Mouse (Mus musculus) forebrain, embryonic 14.5 days (tissue): ENCODE data around the gene Itgb6. TPM values are rescaled to one million over a fixed set of nuclear protein-coding genes. Genes with fewer than 3 reads are reported as not detected.

Experiments used
- ATAC-seq: fragments of 200-750 bp; cut with Nextera tagmentation; 2 replicates; pipeline ENCODE4 v1.8.0; 2017; ENCODE audit warnings: mild to moderate bottlenecking, moderate library complexity
- DNase-seq: peaks from one replicate; pipeline ENCODE4 v3.0.0-alpha.2; 2015; ENCODE audit warnings: low spot score
- H3K27ac ChIP-seq: fragments of 300-500 bp; sonication (generic); 2 replicates; pipeline ENCODE4 v1.5.1; 2014; ENCODE audit warnings: low read depth, mild to moderate bottlenecking, control low read depth, low read length, moderate library complexity
- H3K27me3 ChIP-seq: fragments of 300-500 bp; sonication (generic); replicated peaks from 2 replicates; pipeline ENCODE4 v1.6.1; 2014; ENCODE audit warnings: low read length, control low read depth, mixed read lengths; ENCODE audit not compliant: control insufficient read depth, insufficient read depth
- H3K36me3 ChIP-seq: fragments of 300-500 bp; sonication (generic); 2 replicates; pipeline ENCODE4 v1.6.1; 2014; ENCODE audit warnings: low read length, control low read depth; ENCODE audit not compliant: control insufficient read depth, insufficient read depth
- H3K4me1 ChIP-seq: fragments of 300-500 bp; sonication (generic); 2 replicates; pipeline ENCODE4 v1.6.1; 2014; ENCODE audit warnings: antibody characterized with exemption, low read length, control low read depth; ENCODE audit not compliant: control insufficient read depth, insufficient read depth
- H3K4me2 ChIP-seq: fragments of 300-500 bp; sonication (generic); 2 replicates; pipeline ENCODE4 v1.6.1; 2014; ENCODE audit warnings: mild to moderate bottlenecking, control low read depth, low read length
- H3K4me3 ChIP-seq: fragments of 300-500 bp; sonication (generic); 2 replicates; pipeline ENCODE4 v1.5.1; 2014; ENCODE audit warnings: low read depth, low read length, control low read depth
- H3K9ac ChIP-seq: fragments of 300-500 bp; sonication (generic); 2 replicates; pipeline ENCODE4 v1.6.1; 2014; ENCODE audit warnings: mild to moderate bottlenecking, low read length, control low read depth, moderate library complexity
- H3K9me3 ChIP-seq: fragments of 300-500 bp; sonication (generic); replicated peaks from 2 replicates; pipeline ENCODE4 v1.6.1; 2016; ENCODE audit warnings: low read length, control low read depth, mixed read lengths; ENCODE audit not compliant: control insufficient read depth
- WGBS: fragments of 180-500 bp; shearing (Covaris S2); extraction: QIAGEN DNeasy Blood & Tissue Kit; methylation state at CpG from one replicate; pipeline ENCODE4 v1.1.7; 2014; 5-methylcytosine and 5-hydroxymethylcytosine counted together
- polyA plus RNA-seq: library from polyadenylated mRNA; unstranded; fragments of >200 nt; fragmentation: Nextera tagmentation; extraction: Ambion mirVana; gene quantifications from 2 replicates; pipeline ENCODE4 v1.2.1, GENCODE M21; 2014

The Itgb6 gene
- polyA plus RNA-seq, 1 experiment from 2014 or later, result 0.09 TPM

GRCm38 (mm10) chr2:60696559-60696958 is 25.9 kb downstream of the Itgb6 start:
- H3K36me3 ChIP-seq, result no peaks in the 10 kb centered on the region
- H3K27ac ChIP-seq, result no peak overlapping the region
- H3K4me2 ChIP-seq, result no peak overlapping the region
- DNase-seq (no peak), ATAC-seq (no peak)
- no peak overlapping the region for H3K9ac ChIP-seq
- no peaks in the 10 kb centered on the region for H3K9me3 ChIP-seq
- H3K27me3 ChIP-seq, result no peaks in the 10 kb centered on the region
- no peak overlapping the region for H3K4me3 ChIP-seq
- H3K4me1 ChIP-seq, result no peaks in the 10 kb centered on the region
- 91% methylated on average over 6 of the region's 6 CpGs for WGBS

DNA sequence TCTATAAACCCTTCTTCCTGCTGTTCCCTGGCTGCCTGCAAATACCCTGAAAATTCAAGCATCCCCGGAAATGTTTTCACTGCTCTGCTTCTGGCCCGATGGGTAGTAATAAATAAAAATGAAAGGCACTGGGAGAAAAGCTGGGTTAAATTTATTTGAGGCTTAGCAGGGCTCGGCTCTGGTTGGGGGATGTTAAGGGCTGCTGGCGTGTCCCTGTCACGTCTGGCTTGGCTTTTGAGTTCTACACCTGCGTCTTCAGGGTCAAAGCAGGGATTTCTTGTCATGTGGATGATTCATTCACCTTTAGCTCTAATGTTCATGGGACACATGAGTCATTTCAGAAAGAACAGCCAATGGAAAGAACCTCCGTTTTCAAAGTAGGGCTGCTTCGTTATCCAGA is 26.7 kb downstream of the Itgb6 start:
- no peak overlapping the region for H3K27ac ChIP-seq
- H3K36me3 ChIP-seq, result no peaks in the 10 kb centered on the region
- H3K9me3 ChIP-seq, result no peaks in the 10 kb centered on the region
- H3K27me3 ChIP-seq, result no peaks in the 10 kb centered on the region
- 81% methylated on average over 8 of the region's 8 CpGs for WGBS
- H3K9ac ChIP-seq, result no peak overlapping the region
- ATAC-seq, result no peak
- H3K4me3 ChIP-seq, result no peak overlapping the region
- H3K4me1 ChIP-seq, result no peaks in the 10 kb centered on the region
- DNase-seq, result no peak
- H3K4me2 ChIP-seq, result no peak overlapping the region

- Histone ChIP-seq H3K4me3 (no peak overlapping the region), H3K9ac (no peak overlapping the region), H3K36me3 (no peaks in the 10 kb centered on the region), H3K27ac (no peak overlapping the region), H3K4me1 (no peaks in the 10 kb centered on the region), H3K27me3 (no peaks in the 10 kb centered on the region), H3K9me3 (no peaks in the 10 kb centered on the region), H3K4me2 (no peak overlapping the region)
- WGBS, result 89% methylated on average over 8 of the region's 8 CpGs
- DNase-seq (no peak), ATAC-seq (no peak)
These were observed 27.9 kb downstream of the Itgb6 start for GRCm38 (mm10) chr2:60694563-60694962.

DNA sequence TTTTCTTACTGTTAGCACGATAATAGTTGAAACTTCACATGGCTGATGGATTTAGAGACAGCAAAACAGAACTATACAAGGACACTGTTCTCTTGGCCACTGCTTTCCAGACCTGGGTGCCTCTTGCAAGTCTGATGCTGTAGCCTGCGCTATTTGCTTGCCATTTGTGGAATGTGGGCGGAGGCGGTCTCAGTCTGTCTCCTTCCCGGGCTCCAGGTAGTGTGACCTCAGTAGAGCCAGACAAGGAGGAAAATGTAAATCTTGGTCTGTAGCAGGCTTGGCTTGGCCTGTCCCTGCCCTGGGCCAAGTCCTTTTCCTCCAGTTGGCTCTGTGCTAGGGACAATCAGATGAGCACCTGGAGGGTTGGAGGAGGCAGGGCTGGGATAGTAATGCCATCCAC is 30.2 kb downstream of the Itgb6 start:
- no peak overlapping the region for H3K27ac ChIP-seq
- H3K4me1 ChIP-seq, result no peaks in the 10 kb centered on the region
- no peaks in the 10 kb centered on the region for H3K36me3 ChIP-seq
- ATAC-seq, result no peak
- H3K9ac ChIP-seq, result no peak overlapping the region
- WGBS, result 81% methylated on average over 5 of the region's 5 CpGs
- DNase-seq, result no peak
- no peaks in the 10 kb centered on the region for H3K27me3 ChIP-seq
- H3K9me3 ChIP-seq, result no peaks in the 10 kb centered on the region
- H3K4me2 ChIP-seq, result no peak overlapping the region
- H3K4me3 ChIP-seq, result no peak overlapping the region

DNA sequence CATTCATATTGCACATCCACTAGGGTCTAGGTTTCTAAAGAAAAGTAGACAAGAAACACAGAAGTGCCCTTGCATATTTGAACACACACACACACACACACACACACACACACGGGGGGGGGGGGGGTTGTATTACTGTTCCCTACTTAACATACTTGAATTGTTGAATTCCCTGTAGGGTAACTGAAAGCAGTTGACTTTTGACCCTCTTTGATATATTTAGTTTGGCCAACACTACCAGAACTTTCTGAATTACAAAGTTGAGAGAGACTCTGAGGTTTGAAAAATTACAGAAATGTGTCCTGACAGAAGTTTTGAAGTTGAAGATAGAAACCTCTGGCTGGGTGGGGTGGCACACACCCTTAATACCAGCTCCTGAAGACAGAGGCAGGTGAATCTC is 32.2 kb downstream of the Itgb6 start:
- Histone ChIP-seq H3K36me3 (no peaks in the 10 kb centered on the region), H3K4me1 (no peaks in the 10 kb centered on the region), H3K27ac (no peak overlapping the region), H3K4me2 (no peak overlapping the region), H3K27me3 (no peaks in the 10 kb centered on the region), H3K9ac (no peak overlapping the region), H3K4me3 (no peak overlapping the region), H3K9me3 (no peaks in the 10 kb centered on the region)
- DNase-seq (no peak), ATAC-seq (no peak)
- 67% methylated on average over 1 of the region's 1 CpGs for WGBS

DNA sequence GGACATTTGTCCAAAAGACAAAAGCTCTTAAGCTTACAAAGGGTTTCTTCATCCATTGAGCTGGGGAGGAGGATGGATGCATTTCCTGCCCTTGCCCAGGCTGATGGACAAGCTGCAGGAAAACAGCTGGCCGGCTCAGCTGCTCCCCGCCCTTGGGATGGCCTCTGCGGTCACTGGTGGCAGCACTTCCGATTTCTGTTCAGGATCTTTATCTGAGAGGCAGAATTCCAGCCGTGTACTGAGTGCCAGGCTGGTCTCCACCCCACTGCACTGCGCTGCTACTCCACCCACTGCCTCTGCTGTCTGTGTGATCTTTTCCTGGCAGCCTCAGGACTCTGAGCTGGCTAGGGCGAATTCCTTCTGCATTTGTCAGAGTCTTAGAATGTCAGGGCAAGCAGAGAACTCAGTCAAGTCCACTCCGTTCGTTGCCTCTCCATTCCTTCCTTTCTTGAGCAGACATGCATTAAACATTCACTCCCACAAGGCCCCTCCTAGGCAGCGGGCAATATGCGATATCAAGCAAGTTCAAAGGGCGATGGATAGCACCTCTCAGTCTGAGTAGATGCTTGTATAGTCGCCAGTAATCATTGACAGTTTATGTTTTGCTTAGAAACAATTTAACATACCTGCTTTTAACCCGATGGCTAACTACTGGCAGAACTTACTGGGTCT is 33.4 kb downstream of the Itgb6 start:
- 69% methylated on average over 14 of the region's 14 CpGs for WGBS
- Histone ChIP-seq H3K4me3 (no peak overlapping the region), H3K4me1 (no peaks in the 10 kb centered on the region), H3K27me3 (no peaks in the 10 kb centered on the region), H3K9ac (no peak overlapping the region), H3K4me2 (no peak overlapping the region), H3K36me3 (no peaks in the 10 kb centered on the region), H3K9me3 (no peaks in the 10 kb centered on the region), H3K27ac (no peak overlapping the region)
- ATAC-seq (no peak), DNase-seq (no peak)

DNA sequence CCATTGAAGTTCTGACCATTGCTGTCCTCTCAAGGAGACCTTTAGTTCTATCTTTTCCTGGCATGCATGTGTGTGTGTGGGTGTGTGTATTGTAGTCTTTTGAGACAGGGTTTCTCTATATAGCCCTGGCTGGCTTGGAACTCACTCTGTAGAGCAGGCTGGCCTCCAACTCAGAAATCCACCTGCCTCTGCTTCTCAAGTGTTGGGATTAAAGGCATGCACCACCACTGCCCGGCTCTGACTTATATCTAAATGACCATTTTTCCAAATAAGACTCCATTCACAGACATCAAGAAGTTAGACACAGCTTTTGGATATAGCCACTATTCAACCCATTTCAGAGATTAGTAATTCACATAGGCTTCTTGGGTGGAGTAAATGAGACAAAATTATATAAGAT is 34.3 kb downstream of the Itgb6 start:
- WGBS, result 90% methylated on average over 1 of the region's 1 CpGs
- no peak for ATAC-seq

GRCm38 (mm10) chr2:60685973-60686372 is 36.5 kb downstream of the Itgb6 start:
- Histone ChIP-seq H3K9me3 (no peaks in the 10 kb centered on the region), H3K4me1 (no peaks in the 10 kb centered on the region), H3K9ac (no peak overlapping the region), H3K27me3 (no peaks in the 10 kb centered on the region), H3K36me3 (no peaks in the 10 kb centered on the region), H3K4me3 (no peak overlapping the region), H3K4me2 (no peak overlapping the region), H3K27ac (no peak overlapping the region)
- no peak for ATAC-seq
- DNase-seq, result no peak

More for the DNA sequence above, 34.3 kb downstream of the Itgb6 start:
- H3K9ac ChIP-seq, result no peak overlapping the region
- no peak overlapping the region for H3K27ac ChIP-seq
- no peaks in the 10 kb centered on the region for H3K4me1 ChIP-seq
- H3K36me3 ChIP-seq, result no peaks in the 10 kb centered on the region
- H3K4me3 ChIP-seq, result no peak overlapping the region
- no peaks in the 10 kb centered on the region for H3K27me3 ChIP-seq
- no peak overlapping the region for H3K4me2 ChIP-seq
- DNase-seq, result no peak
- no peaks in the 10 kb centered on the region for H3K9me3 ChIP-seq

GRCm38 (mm10) chr2:60684168-60684567 is 38.3 kb downstream of the Itgb6 start:
- H3K4me1 ChIP-seq, result no peaks in the 10 kb centered on the region
- no peaks in the 10 kb centered on the region for H3K36me3 ChIP-seq
- H3K4me3 ChIP-seq, result no peak overlapping the region
- 80% methylated on average over 3 of the region's 3 CpGs for WGBS
- no peak overlapping the region for H3K9ac ChIP-seq
- DNase-seq (no peak), ATAC-seq (no peak)
- H3K4me2 ChIP-seq, result no peak overlapping the region
- no peaks in the 10 kb centered on the region for H3K27me3 ChIP-seq
- no peak overlapping the region for H3K27ac ChIP-seq
- H3K9me3 ChIP-seq, result no peaks in the 10 kb centered on the region
